Mouse (Mus musculus): ENCODE measurements around the gene Ntrk2.

- TF ChIP-seq CTCF (IDR thresholded peaks at IDR 0.05; ENCODE audit: low read depth): no peak
- no peak for TF ChIP-seq EP300 (IDR thresholded peaks at IDR 0.05; ENCODE audit: low read depth)
Measured at GRCm38 (mm10) chr13:59079761-59080461, 273.5 kb downstream of the Ntrk2 start.
